Mouse (Mus musculus) kidney, adult 11 months (tissue): ENCODE measurements around the gene Galk1.

Experiments
- DNase-seq: peaks from one replicate; pipeline ENCODE4 v3.0.0; 2022

Gene Galk1

GRCm38 (mm10) chr11:116009661-116010060, 2.9 kb downstream of the Galk1 start:
- DNase-seq = no peak

- no peak for DNase-seq
Measured at GRCm38 (mm10) chr11:116008832-116009375, 3.6 kb downstream of the Galk1 start.

GRCm38 (mm10) chr11:116008411-116008810, 4.1 kb downstream of the Galk1 start:
- DNase-seq = no peak

GRCm38 (mm10) chr11:116007095-116007850, 5.2 kb downstream of the Galk1 start:
- no peak for DNase-seq

GRCm38 (mm10) chr11:116005701-116006419, 6.7 kb downstream of the Galk1 start:
- no peak for DNase-seq

GRCm38 (mm10) chr11:116004840-116005700, 7.4 kb downstream of the Galk1 start:
- DNase-seq = peak; percentile 55

GRCm38 (mm10) chr11:116004186-116004823, 8.2 kb downstream of the Galk1 start:
- DNase-seq = no peak

- no peak for DNase-seq
Measured at GRCm38 (mm10) chr11:116002894-116003293, 9.6 kb downstream of the Galk1 start.

- DNase-seq = no peak
Measured at GRCm38 (mm10) chr11:116001725-116002124, 10.8 kb downstream of the Galk1 start.

GRCm38 (mm10) chr11:116000607-116001006, 11.9 kb downstream of the Galk1 start:
- DNase-seq = no peak

- DNase-seq = peak; percentile 72
Measured at GRCm38 (mm10) chr11:115999538-116000143, 12.9 kb downstream of the Galk1 start.

- DNase-seq = no peak
Measured at GRCm38 (mm10) chr11:115999027-115999426, 13.5 kb downstream of the Galk1 start.

- no peak for DNase-seq
Measured at GRCm38 (mm10) chr11:115997662-115998061, 14.9 kb downstream of the Galk1 start.

GRCm38 (mm10) chr11:115997047-115997446, 15.5 kb downstream of the Galk1 start:
- DNase-seq = no peak

- DNase-seq = no peak
Measured at GRCm38 (mm10) chr11:115995256-115995655, 17.3 kb downstream of the Galk1 start.

GRCm38 (mm10) chr11:115992098-115992497, 20.4 kb downstream of the Galk1 start:
- no peak for DNase-seq

GRCm38 (mm10) chr11:115989686-115990085, 22.8 kb downstream of the Galk1 start:
- DNase-seq = no peak

GRCm38 (mm10) chr11:115983291-115983690, 29.2 kb downstream of the Galk1 start:
- no peak for DNase-seq

- no peak for DNase-seq
Measured at GRCm38 (mm10) chr11:115982472-115982871, 30.0 kb downstream of the Galk1 start.

- DNase-seq = no peak
Measured at GRCm38 (mm10) chr11:115975544-115975943, 37.0 kb downstream of the Galk1 start.

- no peak for DNase-seq
Measured at GRCm38 (mm10) chr11:115975083-115975420, 37.5 kb downstream of the Galk1 start.
